Mouse (Mus musculus) small intestine, adult 10 weeks (tissue): ENCODE data around the gene Olfr159. TPM values are rescaled to one million over a fixed set of nuclear protein-coding genes. Genes with fewer than 3 reads are reported as not detected.

ENCODE experiments used
- polyA plus RNA-seq: library from polyadenylated mRNA; stranded (reverse); fragments of 350-450 nt; fragmentation: Illumina TruSeq; extraction: RNeasy Lipid Tissue Mini Kit (QIAGEN cat#74804); gene quantifications from one replicate; pipeline ENCODE4 v1.2.3, GENCODE M21; 2014; ENCODE audit warnings: low replicate concordance

Gene Olfr159
- polyA plus RNA-seq: not detected

DNA sequence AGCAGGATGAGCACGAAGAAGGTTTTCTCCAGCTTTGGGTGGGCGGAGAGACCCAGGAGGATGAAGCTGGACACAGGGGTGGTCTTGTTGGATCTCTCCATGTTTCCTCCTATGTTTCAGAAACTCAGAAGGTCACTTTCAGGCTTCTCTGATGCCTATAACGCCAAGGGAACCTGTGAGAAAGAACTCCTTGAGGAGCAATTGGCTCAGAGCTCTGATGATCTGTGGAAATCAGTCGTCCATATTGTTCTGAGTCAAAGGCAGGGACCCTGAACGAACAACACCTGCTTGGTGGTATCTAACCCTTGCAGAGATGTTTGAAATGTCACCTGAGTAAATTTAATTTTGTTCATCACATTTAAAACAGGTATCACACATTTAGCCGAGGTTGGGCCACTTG is at the start of gene Olfr159:
Olfr159 (minus strand) TSS at position 101 of the 400 bp plus-strand sequence.

DNA sequence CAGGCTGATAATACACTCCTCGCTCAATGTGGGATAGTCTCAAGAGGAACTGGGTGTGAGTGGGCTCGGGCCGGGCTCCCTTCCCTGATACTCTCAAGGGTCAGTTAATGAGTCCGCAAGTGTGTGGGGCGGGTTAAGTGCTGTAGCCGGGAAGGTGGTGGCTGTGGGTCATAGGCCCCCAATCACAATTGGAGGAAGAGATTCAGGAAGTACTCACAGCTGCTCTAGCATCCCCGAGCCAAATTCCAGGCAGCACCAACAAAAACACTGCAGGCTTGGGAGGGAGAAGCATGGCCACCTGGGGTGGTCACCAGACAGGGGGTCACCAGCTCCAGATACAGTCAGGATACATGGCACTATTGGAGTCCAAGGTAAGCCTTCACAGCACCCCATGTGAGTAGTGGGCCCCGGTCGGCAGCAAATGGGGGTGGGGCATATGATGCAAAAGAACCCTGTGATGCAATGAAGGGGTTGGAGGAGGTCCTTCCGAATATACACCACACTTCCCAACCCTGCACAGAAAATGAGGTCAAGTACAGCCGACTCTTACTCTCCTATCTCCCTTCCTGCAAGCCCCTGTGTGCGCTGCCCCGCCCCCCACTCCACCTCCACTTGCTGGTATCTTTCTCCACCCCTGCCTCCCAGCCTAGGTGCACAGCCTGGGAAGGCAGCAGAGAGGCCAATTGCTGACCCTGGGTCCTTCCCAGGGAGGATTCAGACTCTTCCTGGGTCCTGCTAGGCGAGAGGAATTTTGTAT is 40.8 kb downstream of the Olfr159 start, which contains the start of gene Spaar:
Spaar (plus strand) TSS at position 241 of the 757 bp plus-strand sequence.

GRCm38 (mm10) chr4:43726995-43727394 is 43.8 kb downstream of the Olfr159 start, which contains the start of gene Hrct1:
Gene Hrct1 (plus strand): TSS chr4:43727188.

Other genes with a start within 250 kb of the Olfr159 start
- gene Tpm2, start 247.2 kb downstream of the Olfr159 start, polyA plus RNA-seq: 19.6 TPM
- gene Creb3, start 208.7 kb downstream of the Olfr159 start, polyA plus RNA-seq: 6.1 TPM
- 35.0 TPM for gene Tln1, start 208.3 kb downstream of the Olfr159 start, polyA plus RNA-seq
- gene Rgp1, start 192.3 kb downstream of the Olfr159 start, polyA plus RNA-seq: 2.7 TPM
- gene Gba2, start 192.1 kb downstream of the Olfr159 start, polyA plus RNA-seq: 0.41 TPM
- gene Msmp, start 186.5 kb downstream of the Olfr159 start, polyA plus RNA-seq: not detected
- 1.0 TPM for gene Npr2, start 139.1 kb downstream of the Olfr159 start, polyA plus RNA-seq
- gene Spag8, start 117.4 kb downstream of the Olfr159 start, polyA plus RNA-seq: not detected
- gene Hint2, start 114.5 kb downstream of the Olfr159 start, polyA plus RNA-seq: 3.7 TPM
- gene Tmem8b, start 102.0 kb downstream of the Olfr159 start, polyA plus RNA-seq: 0.52 TPM
- gene Fam221b, start 101.9 kb downstream of the Olfr159 start, polyA plus RNA-seq: not detected
- gene Olfr70, start 70.2 kb downstream of the Olfr159 start, polyA plus RNA-seq: not detected
- not detected for gene Olfr71, start 60.8 kb downstream of the Olfr159 start, polyA plus RNA-seq
- not detected for gene Hrct1, start 43.8 kb downstream of the Olfr159 start, polyA plus RNA-seq
- 0.93 TPM for gene Spaar, start 41.0 kb downstream of the Olfr159 start, polyA plus RNA-seq
- gene Olfr156, start 52.9 kb upstream of the Olfr159 start, polyA plus RNA-seq: not detected
- gene Olfr157, start 69.2 kb upstream of the Olfr159 start, polyA plus RNA-seq: not detected
- gene Olfr155, start 80.6 kb upstream of the Olfr159 start, polyA plus RNA-seq: not detected
- gene Reck, start 104.5 kb upstream of the Olfr159 start, polyA plus RNA-seq: 3.3 TPM
- 13.3 TPM for gene Glipr2, start 186.4 kb upstream of the Olfr159 start, polyA plus RNA-seq
- gene Ccin, start 212.5 kb upstream of the Olfr159 start, polyA plus RNA-seq: not detected
- 99.3 TPM for gene Clta, start 233.4 kb upstream of the Olfr159 start, polyA plus RNA-seq